Mouse (Mus musculus) hindbrain, embryonic 16.5 days (tissue): Measurements from ENCODE around the gene Zfpl1. TPM values are rescaled to one million over a fixed set of nuclear protein-coding genes. Genes with fewer than 3 reads are reported as not detected.
A peak's percentile ranks its signal among the peaks of the same experiment; 100 is the strongest.

Source experiments
- ATAC-seq: fragments of 200-750 bp; cut with Nextera tagmentation; 2 replicates; pipeline ENCODE4 v1.8.0; 2017; ENCODE audit warnings: moderate TSS enrichment, moderate library complexity
- H3K27ac ChIP-seq: fragments of 300-500 bp; sonication (generic); 2 replicates; pipeline ENCODE4 v1.5.1; 2014; ENCODE audit warnings: low read depth, mild to moderate bottlenecking, control low read depth, low read length, moderate library complexity
- H3K27me3 ChIP-seq: fragments of 300-500 bp; sonication (generic); replicated peaks from 2 replicates; pipeline ENCODE4 v1.6.1; 2014; ENCODE audit warnings: low read length; ENCODE audit not compliant: control insufficient read depth, insufficient read depth
- H3K36me3 ChIP-seq: fragments of 300-500 bp; sonication (generic); 2 replicates; pipeline ENCODE4 v1.6.1; 2014; ENCODE audit warnings: mild to moderate bottlenecking, low read length, moderate library complexity, mixed read lengths; ENCODE audit not compliant: control insufficient read depth, insufficient read depth
- H3K4me1 ChIP-seq: fragments of 300-500 bp; sonication (generic); 2 replicates; pipeline ENCODE4 v1.6.1; 2014; ENCODE audit warnings: low read depth, low read length; ENCODE audit not compliant: control insufficient read depth, insufficient read depth
- H3K4me2 ChIP-seq: fragments of 300-500 bp; sonication (generic); 2 replicates; pipeline ENCODE4 v1.6.1; 2014; ENCODE audit warnings: mild to moderate bottlenecking, low read length, control low read depth, moderate library complexity
- H3K4me3 ChIP-seq: fragments of 300-500 bp; sonication (generic); 2 replicates; pipeline ENCODE4 v1.5.1; 2014; ENCODE audit warnings: mild to moderate bottlenecking, low read length, control low read depth, moderate library complexity
- H3K9ac ChIP-seq: fragments of 300-500 bp; sonication (generic); 2 replicates; pipeline ENCODE4 v1.6.1; 2014; ENCODE audit warnings: low read depth, mild to moderate bottlenecking, control low read depth, low read length, moderate library complexity
- H3K9me3 ChIP-seq: fragments of 300-500 bp; sonication (generic); 2 replicates; pipeline ENCODE4 v1.6.1; 2014; ENCODE audit warnings: mild to moderate bottlenecking, low read length, moderate library complexity; ENCODE audit not compliant: control insufficient read depth
- WGBS: fragments of 180-500 bp; shearing (Covaris S2); extraction: QIAGEN DNeasy Blood & Tissue Kit; methylation state at CpG from one replicate; pipeline ENCODE4 v1.1.7; 2014; 5-methylcytosine and 5-hydroxymethylcytosine counted together
- polyA plus RNA-seq: library from polyadenylated mRNA; unstranded; fragments of >200 nt; fragmentation: Nextera tagmentation; extraction: Ambion mirVana; gene quantifications from 2 replicates; pipeline ENCODE4 v1.2.1, GENCODE M21; 2015

Zfpl1 gene
- polyA plus RNA-seq, 1 experiment from 2014 or later = 74.8 TPM

DNA sequence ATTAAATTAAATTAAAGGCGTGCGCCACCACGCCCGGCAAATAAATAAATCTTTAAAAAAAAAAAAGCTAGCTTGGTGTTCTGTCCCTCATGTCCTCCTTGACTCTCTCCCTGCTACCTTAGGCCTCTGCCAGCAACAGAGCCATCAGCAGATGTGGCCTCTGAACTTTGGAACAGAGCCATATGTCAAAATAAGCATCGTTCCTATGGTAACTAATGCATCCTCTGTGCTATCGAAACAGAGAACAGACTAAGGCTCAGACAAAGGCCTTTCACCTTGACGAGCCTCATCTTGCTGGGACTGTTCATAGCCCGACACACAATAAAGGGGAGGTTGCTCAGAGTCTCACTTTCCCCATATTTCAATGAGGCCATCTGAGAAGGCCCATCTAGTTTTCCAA is 38.6 kb upstream of the Zfpl1 start:
- H3K9me3 ChIP-seq = no peaks in the 10 kb centered on the region
- 0 out of 2 replicates have a peak overlapping the region, but pooled peaks have one; percentile 16 for H3K27ac ChIP-seq
- H3K36me3 ChIP-seq = 0 out of 2 replicates have a peak, but pooled peaks cover 6% of the 10 kb centered on the region
- no peak overlapping the region for H3K9ac ChIP-seq
- ATAC-seq = no peak
- peaks cover 4% of the 10 kb centered on the region for H3K4me1 ChIP-seq
- WGBS = 57% methylated on average over 8 of the region's 8 CpGs
- no peaks in the 10 kb centered on the region for H3K27me3 ChIP-seq
- H3K4me3 ChIP-seq = no peak overlapping the region
- no peak overlapping the region for H3K4me2 ChIP-seq

GRCm38 (mm10) chr19:6121761-6122160 is 37.0 kb upstream of the Zfpl1 start:
- Histone ChIP-seq H3K9me3 (no peaks in the 10 kb centered on the region), H3K4me3 (no peak overlapping the region), H3K27me3 (no peaks in the 10 kb centered on the region), H3K4me1 (peaks cover 11% of the 10 kb centered on the region), H3K36me3 (0 out of 2 replicates have a peak, but pooled peaks cover 6% of the 10 kb centered on the region), H3K4me2 (no peak overlapping the region), H3K9ac (no peak overlapping the region), H3K27ac (no peak overlapping the region)
- 40% methylated on average over 18 of the region's 19 CpGs for WGBS
- ATAC-seq = no peak

- peak; percentile 66; the same call in 1 of the 2 replicates for ATAC-seq
- peak overlapping the region; percentile 90 for H3K4me2 ChIP-seq
- no peaks in the 10 kb centered on the region for H3K9me3 ChIP-seq
- peak overlapping the region; percentile 89 for H3K4me3 ChIP-seq
- under 1% methylated on average over 8 of the region's 8 CpGs for WGBS
- peak overlapping the region; percentile 90 for H3K9ac ChIP-seq
- peak overlapping the region; percentile 94 for H3K27ac ChIP-seq
- H3K36me3 ChIP-seq = peaks cover 23% of the 10 kb centered on the region
- H3K27me3 ChIP-seq = no peaks in the 10 kb centered on the region
- peaks cover 15% of the 10 kb centered on the region for H3K4me1 ChIP-seq
These were observed 34.0 kb upstream of the Zfpl1 start for GRCm38 (mm10) chr19:6118677-6119185.

- H3K36me3 ChIP-seq = peaks cover 23% of the 10 kb centered on the region
- H3K4me2 ChIP-seq = peak within 1 kb of the TSS; percentile 90
- peak within 1 kb of the TSS; percentile 89 for H3K4me3 ChIP-seq
- H3K9me3 ChIP-seq = no peaks in the 10 kb centered on the region
- H3K9ac ChIP-seq = peak within 1 kb of the TSS; percentile 90
- no peaks in the 10 kb centered on the region for H3K27me3 ChIP-seq
- under 1% methylated on average over 55 of the region's 77 CpGs for WGBS
- peaks cover 15% of the 10 kb centered on the region for H3K4me1 ChIP-seq
- peak; percentile 90 for ATAC-seq
- peak within 1 kb of the TSS; percentile 94 for H3K27ac ChIP-seq
These were observed 33.4 kb upstream of the Zfpl1 start, which contains the start of gene Sac3d1 for GRCm38 (mm10) chr19:6117986-6118676. Sac3d1 (minus strand) TSS chr19:6118650.

- Histone ChIP-seq H3K4me2 (peak overlapping the region; percentile 90), H3K27me3 (no peaks in the 10 kb centered on the region), H3K4me3 (peak overlapping the region; percentile 89), H3K9me3 (no peaks in the 10 kb centered on the region), H3K4me1 (peaks cover 15% of the 10 kb centered on the region), H3K27ac (peak overlapping the region; percentile 94), H3K9ac (peak overlapping the region; percentile 90), H3K36me3 (peaks cover 23% of the 10 kb centered on the region)
- WGBS = 5% methylated on average over 32 of the region's 32 CpGs
- ATAC-seq = no peak
These were observed 32.7 kb upstream of the Zfpl1 start for GRCm38 (mm10) chr19:6117346-6117985.

- 0 out of 2 replicates have a peak overlapping the region, but pooled peaks have one; percentile 19 for H3K9ac ChIP-seq
- peaks cover 23% of the 10 kb centered on the region for H3K36me3 ChIP-seq
- WGBS = 92% methylated on average over 15 of the region's 15 CpGs
These were observed 31.5 kb upstream of the Zfpl1 start for GRCm38 (mm10) chr19:6116113-6116850.

GRCm38 (mm10) chr19:6113116-6113515 is 28.4 kb upstream of the Zfpl1 start:
- Histone ChIP-seq H3K4me2 (no peak overlapping the region), H3K4me3 (no peak overlapping the region), H3K27ac (no peak overlapping the region), H3K36me3 (peaks cover 17% of the 10 kb centered on the region), H3K4me1 (peaks cover 11% of the 10 kb centered on the region), H3K27me3 (no peaks in the 10 kb centered on the region), H3K9me3 (no peaks in the 10 kb centered on the region), H3K9ac (no peak overlapping the region)
- WGBS = 61% methylated on average over 6 of the region's 6 CpGs
- ATAC-seq = no peak

More at GRCm38 (mm10) chr19:6116113-6116850, 31.5 kb upstream of the Zfpl1 start:
- peak overlapping the region; percentile 90; the same call in 1 of the 2 replicates for H3K4me2 ChIP-seq
- H3K4me1 ChIP-seq = peaks cover 15% of the 10 kb centered on the region
- H3K4me3 ChIP-seq = no peak overlapping the region
- no peaks in the 10 kb centered on the region for H3K27me3 ChIP-seq
- no peak for ATAC-seq
- no peak overlapping the region for H3K27ac ChIP-seq
- H3K9me3 ChIP-seq = no peaks in the 10 kb centered on the region

GRCm38 (mm10) chr19:6105586-6105985 is 20.8 kb upstream of the Zfpl1 start, which contains the start of gene Naaladl1:
Naaladl1 (plus strand) TSS chr19:6105782.
- Histone ChIP-seq H3K36me3 (no peaks in the 10 kb centered on the region), H3K27me3 (no peaks in the 10 kb centered on the region), H3K4me3 (no peak within 1 kb of the TSS), H3K27ac (no peak within 1 kb of the TSS), H3K4me2 (no peak within 1 kb of the TSS), H3K9me3 (no peaks in the 10 kb centered on the region), H3K4me1 (no peaks in the 10 kb centered on the region), H3K9ac (no peak within 1 kb of the TSS)
- WGBS = 83% methylated on average over 7 of the region's 7 CpGs
- no peak for ATAC-seq
